Mouse (Mus musculus) CD4-positive helper T cell, adult 2 months (primary cell): ENCODE measurements around the gene Ptpn1.

Experiments used
- DNase-seq: peaks from one replicate; pipeline ENCODE4 v3.0.0-alpha.2; 2012; ENCODE audit warnings: low read depth, missing footprints, low spot score

The Ptpn1 gene

DNA sequence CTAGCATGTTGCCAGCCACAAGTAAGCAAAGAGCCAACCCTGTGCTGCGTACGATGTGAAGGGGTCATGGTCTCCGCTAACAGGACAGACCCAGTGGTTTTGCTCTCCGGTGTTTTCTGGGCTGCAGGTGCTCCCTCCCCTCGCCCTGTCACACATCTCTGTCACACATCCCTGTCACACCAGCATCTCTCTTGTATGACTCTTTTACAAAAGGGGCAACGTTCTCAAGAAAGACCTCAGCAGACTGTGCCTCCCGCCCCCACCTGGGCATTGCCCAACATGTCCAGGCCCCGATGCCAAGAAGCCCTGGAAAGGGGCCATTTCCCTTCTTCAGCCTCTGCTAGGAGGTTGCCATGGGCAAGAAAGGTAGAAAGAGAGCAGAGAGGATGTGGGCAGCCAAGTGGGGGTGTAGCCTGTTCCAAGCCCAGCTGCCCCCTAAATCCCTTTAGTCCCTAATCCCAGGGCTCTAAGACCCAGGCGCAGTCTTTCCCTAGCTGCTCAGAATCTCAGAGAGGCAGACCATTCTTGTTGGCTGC lies 10.8 kb upstream of the Ptpn1 start:
- no peak for DNase-seq

DNA sequence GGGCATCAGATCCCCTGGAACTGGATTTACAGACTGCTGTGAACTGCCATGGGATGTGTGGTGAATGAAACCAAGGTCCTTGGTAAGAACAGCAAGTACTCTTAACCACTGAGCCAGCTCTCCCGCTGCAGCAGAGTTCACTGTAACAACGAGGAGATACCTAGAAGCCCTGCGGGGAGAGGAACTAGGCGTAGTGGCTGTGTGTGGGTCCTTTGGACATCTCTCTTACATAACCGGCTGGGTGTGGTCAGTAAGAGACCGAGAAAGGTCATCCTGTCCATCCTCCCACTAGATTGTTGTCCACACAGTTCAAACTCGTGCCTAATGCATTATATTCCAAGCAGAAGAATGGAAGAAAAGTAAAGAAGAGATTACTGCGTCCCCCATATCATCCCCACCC lies 10.0 kb upstream of the Ptpn1 start:
- DNase-seq = no peak

DNA sequence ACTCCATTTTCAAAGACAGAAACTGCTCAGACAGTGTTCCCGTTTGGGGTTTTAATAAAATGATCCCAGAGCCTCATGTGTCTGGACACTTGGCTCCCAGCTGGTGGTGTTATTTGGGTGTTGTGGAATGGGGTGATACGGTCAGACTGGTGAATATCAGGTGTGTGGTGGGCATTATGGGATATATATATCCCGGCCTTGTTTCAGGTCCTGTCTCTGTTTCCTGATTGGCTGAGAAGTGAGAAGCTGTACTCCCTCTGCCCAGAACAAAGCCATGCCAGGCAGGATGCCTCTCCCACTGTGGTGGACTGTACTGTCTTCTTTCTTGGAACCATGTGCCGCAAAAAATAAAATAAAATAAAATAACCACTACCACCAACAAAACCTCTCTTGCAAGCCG lies 7.8 kb upstream of the Ptpn1 start:
- no peak for DNase-seq

DNA sequence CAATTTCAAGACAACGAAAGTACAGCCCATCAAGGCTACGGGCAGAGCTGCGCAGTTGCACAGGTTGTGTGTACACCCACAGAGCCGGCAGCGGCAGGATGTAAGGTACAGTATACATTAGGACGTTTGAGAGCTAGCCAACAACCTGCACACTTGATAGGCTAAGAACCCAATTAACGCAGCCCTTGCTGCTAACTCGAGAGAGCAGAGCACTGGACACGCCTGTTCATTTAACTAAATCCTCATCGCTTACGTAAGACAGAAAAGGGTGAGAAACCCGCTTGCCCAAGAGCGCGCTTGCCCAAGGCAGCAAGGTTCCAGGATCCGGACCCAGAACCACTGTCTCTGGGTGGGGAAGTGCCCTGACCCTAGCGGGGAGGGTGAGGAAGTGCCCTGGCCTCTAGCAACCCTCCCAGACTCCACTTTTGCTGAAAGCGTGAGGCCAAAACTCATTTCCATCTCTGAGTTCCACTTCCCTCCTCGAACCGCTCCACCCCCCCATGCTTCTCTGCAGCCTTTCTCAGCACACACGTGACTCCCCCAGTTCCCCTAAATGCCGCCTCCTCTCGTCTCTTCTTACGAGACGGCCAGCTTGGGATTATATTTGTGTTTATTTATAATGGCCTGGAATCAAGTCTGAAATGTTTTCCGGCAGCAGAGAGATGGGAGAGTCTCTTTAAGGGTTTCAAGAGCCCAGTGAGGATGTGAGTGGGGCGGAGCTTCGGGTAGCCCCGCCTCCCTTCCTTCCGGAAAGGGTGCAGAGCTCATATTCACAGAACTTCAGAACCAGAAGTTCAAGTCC lies 6.9 kb upstream of the Ptpn1 start:
- DNase-seq = peak; percentile 91

DNA sequence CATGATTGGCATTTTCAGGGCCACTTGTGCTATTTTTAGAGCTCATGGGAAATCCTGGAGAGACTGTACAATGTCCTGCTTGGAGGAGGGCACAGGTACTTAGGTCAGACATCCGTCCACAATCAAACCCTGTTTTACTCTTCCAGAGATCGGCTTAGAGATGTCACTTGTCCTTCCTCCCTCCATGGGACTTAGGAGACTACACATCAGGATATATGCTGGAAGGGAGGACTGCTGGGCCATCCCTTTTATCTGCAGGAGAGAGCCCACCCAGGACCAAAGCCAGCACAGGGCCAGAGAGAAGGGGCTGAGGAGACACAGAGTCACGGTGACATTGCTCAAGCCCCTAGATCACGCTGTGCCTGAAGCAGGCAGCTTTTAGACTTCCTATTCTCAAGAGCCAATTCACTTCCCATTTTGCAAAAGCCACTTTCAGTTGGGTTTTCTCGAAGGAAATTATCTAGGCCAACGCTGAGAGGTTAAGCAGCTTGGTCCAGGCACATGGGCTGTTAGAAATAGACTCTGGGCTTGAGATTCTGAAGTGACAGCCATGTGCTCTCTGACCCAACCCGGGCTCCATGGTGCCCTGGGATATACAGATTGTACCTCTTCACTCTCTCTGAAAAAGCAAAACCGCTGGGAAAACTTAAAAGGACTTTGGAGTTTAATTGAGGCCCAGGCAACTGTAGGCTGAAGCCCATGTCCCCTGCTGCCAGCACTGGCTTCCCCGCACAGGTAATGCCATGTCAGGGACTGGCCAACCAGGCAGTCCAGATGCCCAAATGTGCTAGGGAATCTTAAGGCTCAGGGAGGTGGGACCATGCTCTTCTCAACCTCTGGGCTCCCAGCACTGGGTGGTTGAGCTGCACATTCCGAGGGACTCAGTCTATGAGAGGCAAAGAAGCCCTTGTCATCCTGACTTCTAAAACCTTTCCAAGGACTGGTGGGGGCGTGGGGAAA lies 5.7 kb upstream of the Ptpn1 start:
- no peak for DNase-seq

DNA sequence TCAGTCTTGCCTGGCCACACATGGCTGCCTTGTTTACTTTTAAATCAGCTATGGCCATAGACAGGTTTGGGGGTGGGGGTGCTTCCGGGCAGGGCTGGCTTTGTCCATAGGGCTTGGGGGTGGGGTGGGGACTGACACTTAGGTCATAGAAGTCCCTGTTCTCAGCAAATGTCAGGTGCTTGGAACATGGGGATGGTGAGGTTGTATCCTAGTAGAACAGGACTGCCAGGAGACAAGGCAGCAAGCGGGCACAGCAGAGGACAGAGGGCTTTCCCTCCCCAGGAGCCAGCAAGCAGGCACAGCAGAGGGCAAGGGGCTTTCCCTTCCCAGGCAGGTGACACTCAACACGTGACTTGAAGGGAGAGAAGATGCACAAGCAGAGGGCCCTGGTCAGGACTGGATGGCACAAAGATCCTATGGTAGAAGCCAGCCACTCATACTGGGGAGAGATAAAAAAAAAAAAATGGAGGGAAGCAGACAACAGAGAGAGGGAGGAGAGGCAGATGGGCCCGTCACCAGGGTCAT lies 3.8 kb upstream of the Ptpn1 start:
- peak; percentile 45 for DNase-seq

DNA sequence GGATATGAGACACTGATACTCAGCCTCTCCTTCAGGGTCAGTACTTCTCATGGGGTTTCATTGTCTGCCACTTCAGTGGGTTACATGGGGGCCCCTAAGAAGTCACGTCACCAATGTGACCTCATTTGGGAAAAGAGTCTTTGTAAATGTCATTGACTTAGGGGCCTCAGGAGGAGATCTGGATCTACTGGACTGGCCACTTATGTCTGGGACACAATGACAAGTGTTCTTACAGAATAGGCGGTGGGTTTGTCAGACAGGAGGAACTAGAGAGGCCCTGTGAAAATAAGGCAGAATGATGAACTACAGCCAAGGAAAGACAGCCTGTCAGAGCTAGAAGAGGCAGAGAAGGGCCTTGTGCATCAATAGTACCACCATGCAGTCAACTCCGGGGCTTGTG lies 2.9 kb upstream of the Ptpn1 start:
- DNase-seq = no peak

DNA sequence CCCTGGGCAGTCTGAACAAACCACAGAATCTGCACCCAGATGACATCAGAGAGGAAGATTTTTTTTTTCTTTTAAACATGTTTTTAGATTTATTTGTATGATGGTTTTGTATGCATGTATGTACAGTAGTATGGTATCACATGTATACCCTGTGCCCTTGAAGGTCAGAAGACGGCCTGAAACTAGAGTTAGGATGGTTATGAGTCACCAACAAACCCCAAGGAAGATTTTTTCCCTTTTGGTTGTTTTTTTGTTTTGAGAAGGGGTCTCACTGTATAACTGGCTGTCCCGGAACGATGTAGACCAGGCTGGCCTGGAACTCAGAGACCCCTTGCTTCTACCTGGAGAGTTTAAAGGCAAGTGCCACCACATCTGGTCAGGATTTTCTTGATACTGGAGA lies 882 bp upstream of the Ptpn1 start:
- peak; percentile 42 for DNase-seq

DNA sequence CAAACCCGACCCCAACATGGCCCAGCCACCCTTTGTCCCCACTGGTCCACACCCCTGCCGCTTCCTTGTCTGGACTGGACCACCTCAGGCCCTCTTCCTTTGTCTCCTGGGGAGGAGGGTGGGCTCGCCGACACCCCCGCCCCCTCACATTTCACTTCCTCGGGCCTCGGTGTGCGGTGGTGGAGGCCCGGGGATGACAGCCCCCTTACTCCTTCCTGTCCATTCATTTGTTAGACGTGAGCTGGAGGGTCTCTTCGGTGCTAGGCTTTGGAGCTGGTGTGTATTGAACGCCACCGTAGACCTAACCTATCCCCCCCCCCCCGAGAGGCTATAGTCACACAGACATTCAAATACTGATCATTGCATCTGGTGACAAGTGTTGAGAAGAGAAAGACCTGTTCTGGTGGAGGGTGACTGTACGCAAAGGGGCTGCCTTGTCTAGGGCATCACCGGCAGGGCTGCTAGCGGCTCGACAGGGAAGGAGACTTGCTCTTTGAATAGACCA lies 922 bp downstream of the Ptpn1 start:
- peak; percentile 65 for DNase-seq

DNA sequence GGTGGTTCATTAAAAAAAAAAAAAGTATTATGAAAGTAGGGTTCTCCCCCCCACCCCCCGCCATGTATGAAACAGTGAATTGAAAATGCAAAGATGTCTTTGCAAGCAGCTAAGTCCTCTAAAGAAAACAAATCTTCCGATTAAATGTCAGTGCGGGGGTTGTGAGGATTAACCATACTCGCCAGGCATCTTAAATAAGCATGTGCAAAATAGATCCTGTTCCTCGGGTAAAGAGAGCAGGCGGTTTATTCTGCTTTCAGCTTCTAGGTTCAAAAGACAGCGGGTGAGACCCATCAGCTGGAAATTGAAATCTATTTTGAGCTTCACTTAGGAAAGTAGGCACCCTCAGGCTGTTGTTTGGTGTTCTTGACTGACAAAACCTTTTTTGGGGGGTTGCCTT lies 1.5 kb downstream of the Ptpn1 start:
- no peak for DNase-seq

DNA sequence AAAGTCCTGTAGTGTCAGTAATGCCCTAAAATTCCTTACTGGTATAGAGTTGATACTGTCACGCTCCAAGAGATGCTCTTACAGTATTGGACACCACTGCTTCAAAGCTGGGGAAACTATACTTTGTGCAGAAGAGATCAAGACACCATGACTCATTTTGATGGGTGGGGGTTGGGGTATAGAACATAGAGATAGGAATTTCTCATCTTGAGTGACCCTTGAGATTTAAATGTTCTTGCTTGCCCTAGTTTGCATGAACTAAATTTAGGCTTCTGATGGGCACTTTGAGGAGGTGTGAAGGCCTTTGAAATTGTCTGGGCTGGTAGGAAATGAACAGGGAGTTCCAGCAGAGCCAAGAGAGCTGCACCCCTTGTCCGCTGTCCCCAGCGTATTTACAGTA lies 4.1 kb downstream of the Ptpn1 start:
- DNase-seq = no peak

DNA sequence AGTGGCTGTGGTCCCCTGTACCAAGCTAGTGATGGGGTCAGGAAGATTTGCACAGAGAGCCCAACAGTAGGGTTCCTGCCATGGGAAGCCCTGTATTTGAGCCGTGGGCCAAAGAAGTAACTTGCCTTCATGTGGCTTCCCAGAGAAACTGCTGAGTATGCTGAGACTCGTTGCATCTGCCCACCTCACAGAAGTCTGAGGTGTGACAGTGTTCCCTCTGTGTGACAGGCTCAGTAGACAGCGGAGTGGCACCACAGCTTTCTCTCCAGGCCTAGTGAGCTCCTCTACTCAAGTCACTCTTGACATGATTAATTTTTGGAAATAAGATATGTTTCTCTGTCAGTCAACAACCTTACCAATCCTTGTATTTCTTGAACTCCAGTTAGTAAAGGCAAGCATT lies 6.9 kb downstream of the Ptpn1 start:
- DNase-seq = peak; percentile 61

DNA sequence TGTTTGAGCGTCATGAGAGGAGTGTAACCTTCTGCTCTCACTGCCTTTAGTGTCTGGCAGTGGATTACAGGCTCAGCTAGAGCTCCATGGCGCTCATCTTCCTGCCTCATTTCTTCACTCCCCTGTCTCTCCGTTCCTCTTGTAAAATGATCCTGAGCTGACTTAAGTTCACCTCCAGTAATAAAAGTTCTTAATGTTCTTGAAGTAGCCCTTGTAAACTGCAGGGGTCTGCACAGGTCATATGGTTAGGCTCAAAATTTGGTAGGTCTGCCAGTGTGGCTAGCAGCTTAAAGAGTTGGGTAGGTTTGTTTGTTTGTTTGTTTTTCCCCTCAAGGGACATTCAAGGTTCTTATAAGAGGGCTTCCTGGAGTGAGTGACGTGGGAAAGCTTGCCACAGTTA lies 7.3 kb downstream of the Ptpn1 start:
- no peak for DNase-seq

DNA sequence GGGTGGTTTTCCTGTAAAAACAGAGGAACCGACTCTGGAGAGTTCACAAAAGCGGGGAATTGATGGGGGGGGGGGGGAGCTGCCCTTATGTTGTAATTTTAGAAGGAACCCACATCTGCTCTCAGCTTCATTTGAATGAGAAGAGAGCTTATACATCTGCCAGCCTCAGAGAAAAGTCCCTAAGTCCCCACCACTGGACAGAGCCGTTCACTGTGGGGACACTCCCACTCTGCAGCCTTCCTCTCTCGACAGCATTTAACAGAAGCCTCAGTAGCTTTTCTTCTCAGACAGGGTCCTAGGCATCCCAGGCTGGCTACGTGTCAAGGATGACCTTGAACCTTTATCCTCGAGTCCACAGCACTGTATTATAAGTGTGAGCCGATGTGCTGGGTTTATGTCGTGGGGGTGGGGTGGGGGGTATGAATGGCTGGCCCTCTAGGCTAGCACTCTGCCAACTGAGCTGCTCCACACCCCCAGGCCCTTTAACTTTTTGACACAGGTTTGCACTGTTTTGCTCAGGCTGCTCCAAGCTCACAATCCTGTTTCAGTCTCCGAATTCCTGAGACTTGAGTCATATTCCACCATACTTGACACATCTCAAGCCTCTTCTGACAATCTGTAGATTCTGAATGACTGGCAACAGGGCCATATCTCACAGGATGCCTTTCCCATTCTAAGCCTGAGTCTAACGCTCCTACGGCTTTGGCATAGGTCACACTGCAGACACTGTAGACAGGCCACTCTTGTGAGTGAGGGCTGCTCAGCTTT lies 8.0 kb downstream of the Ptpn1 start:
- DNase-seq = no peak

DNA sequence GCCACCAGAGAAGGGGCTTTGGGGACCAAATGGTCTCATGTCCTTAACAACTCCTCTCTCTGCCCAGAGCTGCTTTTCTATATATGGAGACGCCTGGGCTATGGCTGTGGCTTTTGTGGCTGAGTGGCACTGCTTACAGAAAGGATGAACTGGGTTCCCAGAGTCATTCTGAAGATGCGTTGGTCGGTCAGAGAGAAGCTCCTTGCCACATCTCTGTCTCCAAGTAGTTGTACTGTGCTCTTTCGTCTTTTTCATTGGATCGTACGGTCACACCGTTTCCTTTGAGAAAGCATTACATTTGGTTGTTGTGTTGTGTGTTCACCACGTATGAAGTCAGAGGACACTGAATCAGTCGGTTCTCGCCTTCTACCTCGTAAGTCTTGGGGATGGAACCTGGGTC lies 8.8 kb downstream of the Ptpn1 start:
- peak; percentile 62 for DNase-seq

DNA sequence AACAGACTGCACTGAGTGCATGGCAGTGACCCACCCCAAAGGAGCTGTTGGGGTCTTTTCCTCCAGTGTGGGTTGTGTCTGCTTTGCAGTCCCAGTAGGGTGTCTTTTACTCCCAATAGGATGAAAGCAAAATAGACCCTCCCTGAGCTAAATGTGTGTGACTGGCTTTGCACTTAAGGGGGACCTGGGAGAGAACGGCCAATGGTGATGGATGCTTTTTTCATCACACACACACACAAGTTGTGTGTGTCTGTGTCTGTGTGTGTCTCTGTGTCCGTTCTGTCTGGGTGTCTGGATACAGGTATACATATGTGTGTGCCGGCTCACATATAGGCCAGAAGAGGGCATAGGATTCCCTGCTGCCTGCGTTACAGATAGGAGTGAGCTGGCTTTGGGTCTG lies 9.5 kb downstream of the Ptpn1 start:
- DNase-seq = no peak

DNA sequence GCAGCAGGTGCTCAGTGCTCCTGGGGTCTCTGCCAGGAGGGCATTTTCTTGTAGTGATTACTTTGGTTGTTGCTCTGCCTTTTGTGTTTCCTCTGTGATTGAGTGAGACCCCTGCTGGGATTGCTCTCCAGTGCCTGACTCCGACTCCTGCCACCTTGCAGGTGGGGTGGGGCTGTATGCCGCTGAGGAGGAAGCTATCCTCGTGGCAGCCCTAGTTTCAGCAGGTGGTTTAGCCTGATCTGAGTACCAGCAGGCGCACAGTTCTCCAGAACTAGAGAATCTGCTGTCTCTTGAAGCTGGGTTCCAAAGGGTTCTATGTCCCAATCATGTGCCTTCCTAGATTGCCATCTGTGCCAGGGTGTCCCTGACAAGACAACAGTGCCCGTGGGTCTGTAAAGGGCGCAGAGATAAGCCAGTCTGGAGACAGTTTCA lies 9.9 kb downstream of the Ptpn1 start:
- peak; percentile 54 for DNase-seq

DNA sequence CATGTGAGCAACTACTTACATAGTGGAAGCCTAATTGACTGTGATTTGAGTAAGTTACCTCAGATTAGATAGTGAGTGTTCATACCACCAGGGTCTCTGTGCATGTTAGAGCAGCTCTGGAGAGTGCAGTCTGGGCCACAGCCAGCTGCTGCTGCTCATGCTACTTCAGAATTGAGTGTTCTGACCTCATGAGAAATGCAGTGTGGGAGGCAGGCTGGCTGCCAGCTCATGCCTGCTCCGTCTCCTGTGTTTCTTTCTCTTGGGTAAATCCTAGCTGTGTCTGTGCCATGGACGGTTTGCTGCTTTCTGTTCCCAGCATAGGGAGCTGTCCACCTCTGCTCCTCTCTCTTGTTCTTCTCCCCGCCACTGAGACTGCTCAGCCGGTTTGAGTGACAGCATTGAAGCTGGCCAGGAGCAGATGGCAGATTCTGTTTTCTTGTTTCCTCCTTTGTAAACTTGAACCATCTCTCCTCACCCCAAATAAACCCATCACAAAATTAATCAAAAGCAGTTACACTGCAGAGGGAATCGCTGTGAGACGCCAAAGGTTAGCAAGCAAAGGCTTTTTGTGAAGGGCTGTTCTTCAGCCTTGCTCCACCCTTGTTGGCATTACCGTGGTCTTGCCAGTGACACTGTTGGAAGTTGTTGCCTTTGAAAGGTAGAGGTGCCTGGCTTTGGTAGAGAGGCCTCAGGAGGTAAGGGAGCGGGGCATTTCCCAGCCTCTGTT lies 10.5 kb downstream of the Ptpn1 start:
- DNase-seq = peak; percentile 73

DNA sequence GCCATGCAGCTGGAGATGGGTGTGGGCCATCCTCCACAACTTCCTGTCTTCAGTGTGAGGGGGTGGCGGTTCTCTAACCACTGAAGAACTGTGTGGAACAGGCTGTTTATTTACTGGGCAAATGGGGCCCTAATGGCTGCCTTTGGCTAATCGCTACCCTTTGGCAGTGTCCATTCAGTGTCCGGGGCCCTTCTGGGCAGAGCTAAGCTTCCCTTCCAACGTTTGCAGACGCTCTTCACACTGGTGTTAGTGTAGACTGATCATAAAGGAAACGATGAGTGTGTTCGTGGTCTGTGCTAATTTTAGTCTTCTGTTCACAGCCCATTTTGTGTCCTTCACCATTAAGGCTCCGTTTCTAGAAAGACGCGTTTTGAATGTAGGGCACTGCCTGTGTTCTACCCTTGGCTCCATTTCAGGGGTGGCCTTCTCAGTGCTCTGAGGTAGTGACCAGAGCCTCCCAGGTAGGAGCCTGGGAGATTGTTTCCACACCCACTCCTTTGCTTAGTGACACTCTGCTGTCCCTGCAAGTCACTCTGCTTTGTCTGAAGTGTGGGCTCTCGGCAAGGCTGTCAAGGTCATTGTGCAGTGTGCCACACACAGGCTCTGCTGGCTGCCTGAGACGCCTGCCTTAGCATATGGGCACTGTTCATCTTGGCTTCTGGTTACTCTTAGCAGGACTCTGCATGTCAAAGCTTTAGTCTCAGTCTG lies 11.2 kb downstream of the Ptpn1 start:
- peak; percentile 86 for DNase-seq

DNA sequence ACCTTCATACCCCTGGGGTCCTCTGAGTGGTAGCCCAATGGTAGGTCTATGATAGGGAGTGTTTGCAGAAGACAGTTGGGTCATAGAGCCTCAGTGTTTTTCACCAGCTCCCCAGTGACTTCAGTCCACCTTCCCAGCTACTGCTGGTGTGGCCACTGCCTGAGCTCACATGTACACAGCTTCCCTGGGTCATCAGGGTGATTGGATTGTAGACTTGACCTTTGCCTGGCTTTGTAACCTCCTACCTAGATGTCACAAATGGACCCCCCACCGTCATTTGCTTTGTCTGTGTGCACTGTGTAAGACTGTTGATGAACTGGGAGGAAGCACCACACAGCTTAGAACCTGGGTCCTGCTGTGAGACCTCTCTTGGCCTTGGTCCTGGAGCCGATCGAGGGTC lies 12.3 kb downstream of the Ptpn1 start:
- DNase-seq = no peak
